Mouse (Mus musculus) heart, embryonic 16.5 days (tissue): ENCODE results near the gene Gm1043. TPM values are rescaled to one million over a fixed set of nuclear protein-coding genes. Genes with fewer than 3 reads are reported as not detected.

Experiments used
- ATAC-seq: fragments of 200-750 bp; cut with Nextera tagmentation; replicated peaks from 2 replicates; pipeline ENCODE4 v1.8.0; 2017; ENCODE audit warnings: moderate number of reproducible peaks; ENCODE audit not compliant: insufficient read depth, low FRiP score; ENCODE audit errors: extremely low read depth
- H3K27ac ChIP-seq: fragments of 300-500 bp; sonication (generic); 2 replicates; pipeline ENCODE4 v1.5.1; 2014; ENCODE audit warnings: mild to moderate bottlenecking, low read length, control low read depth, moderate library complexity
- H3K27me3 ChIP-seq: fragments of 300-500 bp; sonication (generic); 2 replicates; pipeline ENCODE4 v1.6.1; 2014; ENCODE audit warnings: low read length, mixed read lengths; ENCODE audit not compliant: control insufficient read depth, insufficient read depth
- H3K36me3 ChIP-seq: fragments of 300-500 bp; sonication (generic); 2 replicates; pipeline ENCODE4 v1.6.1; 2014; ENCODE audit not compliant: control insufficient read depth, insufficient read depth
- H3K4me1 ChIP-seq: fragments of 300-500 bp; sonication (generic); 2 replicates; pipeline ENCODE4 v1.6.1; 2014; ENCODE audit warnings: low read length, mixed read lengths; ENCODE audit not compliant: control insufficient read depth, insufficient read depth
- H3K4me2 ChIP-seq: fragments of 300-500 bp; sonication (generic); 2 replicates; pipeline ENCODE4 v1.6.1; 2014; ENCODE audit warnings: low read depth, mild to moderate bottlenecking, control low read depth, low read length
- H3K4me3 ChIP-seq: fragments of 300-500 bp; sonication (generic); 2 replicates; pipeline ENCODE4 v1.5.1; 2014; ENCODE audit warnings: mild to moderate bottlenecking, control low read depth, low read length
- H3K9ac ChIP-seq: fragments of 300-500 bp; sonication (generic); 2 replicates; pipeline ENCODE4 v1.6.1; 2014; ENCODE audit warnings: low read length, control low read depth
- H3K9me3 ChIP-seq: fragments of 300-500 bp; sonication (generic); replicated peaks from 2 replicates; pipeline ENCODE4 v1.6.1; 2016; ENCODE audit warnings: low read length; ENCODE audit not compliant: control insufficient read depth
- WGBS: fragments of 180-500 bp; shearing (Covaris S2); extraction: QIAGEN DNeasy Blood & Tissue Kit; methylation state at CpG from one replicate; pipeline ENCODE4 v1.1.7; 2014; 5-methylcytosine and 5-hydroxymethylcytosine counted together
- polyA plus RNA-seq: library from polyadenylated mRNA; unstranded; fragments of >200 nt; fragmentation: Nextera tagmentation; extraction: Ambion mirVana; gene quantifications from 2 replicates; pipeline ENCODE4 v1.2.1, GENCODE M21; 2015

The Gm1043 gene
- polyA plus RNA-seq, 1 experiment from 2014 or later: not detected

DNA sequence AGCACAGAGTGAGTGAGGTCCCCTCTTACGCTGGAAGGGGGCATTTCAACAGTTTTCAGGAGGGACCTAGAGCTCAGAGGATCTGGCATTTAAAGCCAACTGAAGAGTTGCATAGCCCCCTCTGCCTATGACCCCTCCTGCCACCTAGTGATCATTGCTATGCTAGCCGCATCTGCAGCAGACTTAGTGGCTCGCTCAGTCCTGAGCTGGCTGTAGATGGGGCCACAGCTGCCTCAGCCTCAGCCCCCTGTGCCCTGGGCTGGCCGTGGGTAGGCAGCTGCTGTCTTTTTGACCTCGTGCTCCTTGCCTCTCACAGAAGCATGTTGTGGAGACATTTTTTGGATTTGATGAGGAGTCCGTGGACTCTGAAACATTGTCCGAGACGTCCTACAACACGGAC, 32.0 kb downstream of the Gm1043 start:
- no peak overlapping the region for H3K4me2 ChIP-seq
- 55% methylated on average over 9 of the region's 9 CpGs for WGBS

GRCm38 (mm10) chr5:37118242-37118641, 33.1 kb downstream of the Gm1043 start:
- no peak for ATAC-seq
- 36% methylated on average over 4 of the region's 4 CpGs for WGBS

More for the DNA sequence above, 32.0 kb downstream of the Gm1043 start:
- H3K27ac ChIP-seq: no peak overlapping the region
- no peaks in the 10 kb centered on the region for H3K36me3 ChIP-seq
- H3K27me3 ChIP-seq: no peaks in the 10 kb centered on the region; the same call in 1 of the 2 replicates
- no peak for ATAC-seq
- no peak overlapping the region for H3K9ac ChIP-seq
- H3K9me3 ChIP-seq: no peaks in the 10 kb centered on the region
- no peaks in the 10 kb centered on the region for H3K4me1 ChIP-seq
- H3K4me3 ChIP-seq: no peak overlapping the region

DNA sequence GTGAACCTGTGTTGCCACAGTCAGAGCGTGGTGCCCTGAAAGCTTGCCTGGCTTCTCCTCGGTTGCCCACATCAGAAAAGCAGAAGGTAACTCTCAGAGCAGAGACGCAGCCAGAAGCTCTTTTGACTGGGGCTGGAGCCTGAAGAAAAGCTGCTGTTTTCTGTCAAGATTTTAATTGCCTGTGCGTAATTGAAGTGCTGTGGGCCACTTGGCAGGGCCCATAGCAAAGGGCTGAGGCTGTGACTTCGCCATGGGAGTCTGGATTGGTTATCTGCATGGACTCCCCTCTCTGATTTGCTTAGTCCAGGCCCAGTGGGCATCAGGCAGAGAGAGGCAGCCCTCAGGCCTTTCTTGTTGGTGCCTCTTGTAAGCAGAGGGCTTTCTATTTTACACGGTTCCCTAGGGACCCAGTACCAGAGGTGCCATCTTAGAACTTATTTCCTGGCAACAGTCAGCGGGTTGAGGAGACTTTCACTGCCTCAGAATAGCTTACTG, 36.1 kb downstream of the Gm1043 start:
- no peak for ATAC-seq
- 67% methylated on average over 7 of the region's 7 CpGs for WGBS

More at GRCm38 (mm10) chr5:37118242-37118641, 33.1 kb downstream of the Gm1043 start:
- Histone ChIP-seq H3K9ac (no peak overlapping the region), H3K4me2 (no peak overlapping the region), H3K4me1 (no peaks in the 10 kb centered on the region), H3K9me3 (no peaks in the 10 kb centered on the region), H3K4me3 (no peak overlapping the region), H3K27me3 (no peaks in the 10 kb centered on the region; the same call in 1 of the 2 replicates), H3K27ac (no peak overlapping the region), H3K36me3 (no peaks in the 10 kb centered on the region)

GRCm38 (mm10) chr5:37131841-37132240, 46.7 kb downstream of the Gm1043 start:
- Histone ChIP-seq H3K4me2 (no peak overlapping the region), H3K36me3 (no peaks in the 10 kb centered on the region), H3K27me3 (no peaks in the 10 kb centered on the region), H3K27ac (no peak overlapping the region), H3K9ac (no peak overlapping the region), H3K9me3 (no peaks in the 10 kb centered on the region), H3K4me3 (no peak overlapping the region), H3K4me1 (no peaks in the 10 kb centered on the region)
- 47% methylated on average over 4 of the region's 4 CpGs for WGBS
- ATAC-seq: no peak

More for the DNA sequence above, 36.1 kb downstream of the Gm1043 start:
- Histone ChIP-seq H3K9me3 (no peaks in the 10 kb centered on the region), H3K4me3 (no peak overlapping the region), H3K4me1 (no peaks in the 10 kb centered on the region), H3K27me3 (no peaks in the 10 kb centered on the region; the same call in 1 of the 2 replicates), H3K36me3 (no peaks in the 10 kb centered on the region), H3K4me2 (no peak overlapping the region), H3K27ac (no peak overlapping the region), H3K9ac (no peak overlapping the region)

DNA sequence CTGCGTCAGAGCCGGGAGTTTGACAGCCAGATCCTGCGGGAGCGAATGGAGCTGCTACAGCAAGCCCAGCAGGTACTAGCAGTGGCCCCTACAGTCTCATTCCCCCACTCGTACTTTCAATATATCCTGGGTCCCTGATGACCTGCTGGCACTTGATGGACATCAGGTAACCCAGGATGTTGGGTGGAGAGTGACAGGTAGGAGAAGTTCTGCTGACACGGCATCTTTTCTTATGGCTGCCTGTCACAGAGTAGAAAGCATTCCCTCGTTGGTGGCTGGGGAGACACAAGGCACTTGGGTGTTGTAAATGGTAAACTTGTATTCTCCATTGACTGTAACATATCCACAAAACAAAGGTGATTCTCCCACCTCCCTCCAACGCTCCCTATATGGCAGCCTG, 56.6 kb downstream of the Gm1043 start:
- 71% methylated on average over 8 of the region's 8 CpGs for WGBS
- Histone ChIP-seq H3K27me3 (no peaks in the 10 kb centered on the region), H3K9me3 (no peaks in the 10 kb centered on the region), H3K4me2 (no peak overlapping the region), H3K9ac (no peak overlapping the region), H3K4me1 (no peaks in the 10 kb centered on the region), H3K4me3 (no peak overlapping the region), H3K27ac (no peak overlapping the region), H3K36me3 (no peaks in the 10 kb centered on the region)
- no peak for ATAC-seq

DNA sequence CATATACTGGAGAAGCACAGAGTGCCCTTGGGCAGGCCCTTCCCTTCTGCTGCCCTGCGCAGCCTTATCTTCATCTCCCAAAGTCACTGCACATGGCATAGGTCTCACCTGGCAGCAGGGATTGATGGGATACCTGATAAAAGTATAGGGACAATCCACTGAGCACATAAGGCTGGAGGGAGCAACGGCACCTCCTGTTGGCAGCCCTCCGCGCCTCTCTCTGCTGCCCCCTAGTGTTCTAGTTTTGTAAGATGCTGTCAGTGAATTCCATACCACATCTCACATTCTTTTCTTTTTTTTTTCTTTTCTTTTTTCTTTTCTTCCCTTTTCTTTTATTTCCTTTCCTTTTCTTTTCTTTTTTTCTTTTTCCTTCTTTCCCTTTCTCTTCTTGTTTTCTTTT, 62.4 kb downstream of the Gm1043 start:
- Histone ChIP-seq H3K9me3 (no peaks in the 10 kb centered on the region), H3K27ac (no peak overlapping the region), H3K9ac (no peak overlapping the region), H3K4me1 (no peaks in the 10 kb centered on the region), H3K36me3 (no peaks in the 10 kb centered on the region), H3K4me2 (no peak overlapping the region), H3K27me3 (peaks cover 2% of the 10 kb centered on the region; the same call in 1 of the 2 replicates), H3K4me3 (no peak overlapping the region)
- 14% methylated on average over 4 of the region's 4 CpGs for WGBS
- ATAC-seq: no peak

DNA sequence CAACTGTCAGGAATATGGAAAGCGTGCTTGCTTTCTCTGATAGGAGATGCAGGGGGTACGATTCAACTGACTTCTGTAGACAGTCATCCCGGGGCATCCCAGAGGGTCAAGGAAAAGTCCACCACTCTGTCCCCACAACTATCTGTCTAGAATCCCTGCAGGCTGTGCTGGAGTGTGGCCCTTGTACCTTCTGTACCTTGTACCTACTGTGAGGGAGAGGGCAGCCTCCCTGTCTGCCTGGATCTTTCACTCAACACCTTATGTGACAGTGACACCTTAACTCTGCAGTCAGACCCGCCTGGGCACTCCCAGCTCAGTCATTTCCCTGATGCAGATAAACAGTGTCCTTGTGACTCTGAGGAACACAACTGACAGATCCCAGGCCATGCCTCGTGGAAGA, 65.5 kb downstream of the Gm1043 start:
- Histone ChIP-seq H3K36me3 (no peaks in the 10 kb centered on the region), H3K4me1 (no peaks in the 10 kb centered on the region), H3K27me3 (peaks cover 6% of the 10 kb centered on the region; the same call in 1 of the 2 replicates), H3K27ac (no peak overlapping the region), H3K9ac (no peak overlapping the region), H3K9me3 (no peaks in the 10 kb centered on the region), H3K4me3 (no peak overlapping the region), H3K4me2 (no peak overlapping the region)
- 40% methylated on average over 5 of the region's 5 CpGs for WGBS
- ATAC-seq: no peak

- no peaks in the 10 kb centered on the region for H3K36me3 ChIP-seq
- no peaks in the 10 kb centered on the region for H3K9me3 ChIP-seq
- H3K4me3 ChIP-seq: no peak overlapping the region
- H3K4me2 ChIP-seq: no peak overlapping the region
- no peak overlapping the region for H3K27ac ChIP-seq
- H3K4me1 ChIP-seq: no peaks in the 10 kb centered on the region
- H3K27me3 ChIP-seq: peaks cover 17% of the 10 kb centered on the region; the same call in 1 of the 2 replicates
- 71% methylated on average over 7 of the region's 7 CpGs for WGBS
- ATAC-seq: no peak
- H3K9ac ChIP-seq: no peak overlapping the region
Observed at GRCm38 (mm10) chr5:37154472-37154871, 69.3 kb downstream of the Gm1043 start.

- H3K27me3 ChIP-seq: peaks cover 45% of the 10 kb centered on the region
Observed at GRCm38 (mm10) chr5:37158408-37158807, 73.2 kb downstream of the Gm1043 start.

More at GRCm38 (mm10) chr5:37158408-37158807, 73.2 kb downstream of the Gm1043 start:
- H3K9me3 ChIP-seq: no peaks in the 10 kb centered on the region
- no peak overlapping the region for H3K4me3 ChIP-seq
- H3K4me1 ChIP-seq: no peaks in the 10 kb centered on the region
- no peak overlapping the region for H3K9ac ChIP-seq
- H3K27ac ChIP-seq: no peak overlapping the region
- ATAC-seq: no peak
- no peak overlapping the region for H3K4me2 ChIP-seq
- 71% methylated on average over 7 of the region's 7 CpGs for WGBS
- H3K36me3 ChIP-seq: no peaks in the 10 kb centered on the region
